Mouse (Mus musculus) midbrain, embryonic 11.5 days (tissue): ENCODE results near the gene Bloc1s2. TPM values are rescaled to one million over a fixed set of nuclear protein-coding genes. Genes with fewer than 3 reads are reported as not detected.
A peak's percentile ranks its signal among the peaks of the same experiment; 100 is the strongest.

Source experiments
- ATAC-seq: fragments of 200-750 bp; cut with Nextera tagmentation; 2 replicates; pipeline ENCODE4 v1.8.0; 2017; ENCODE audit warnings: moderate TSS enrichment, moderate library complexity; ENCODE audit not compliant: low FRiP score
- DNase-seq: peaks from one replicate; pipeline ENCODE4 v3.0.0; 2015; ENCODE audit warnings: low spot score; ENCODE audit errors: missing footprints
- H3K27ac ChIP-seq: fragments of 300-500 bp; sonication (generic); 2 replicates; pipeline ENCODE4 v1.5.1; 2014; ENCODE audit warnings: low read depth, low read length
- H3K27me3 ChIP-seq: fragments of 300-500 bp; sonication (generic); 2 replicates; pipeline ENCODE4 v1.6.1; 2014; ENCODE audit warnings: mild to moderate bottlenecking, low read length, moderate library complexity, mixed read lengths; ENCODE audit not compliant: control insufficient read depth, insufficient read depth
- H3K36me3 ChIP-seq: fragments of 300-500 bp; sonication (generic); 2 replicates; pipeline ENCODE4 v1.6.1; 2014; ENCODE audit warnings: mild to moderate bottlenecking, low read length, moderate library complexity, mixed read lengths; ENCODE audit not compliant: control insufficient read depth, insufficient read depth
- H3K4me1 ChIP-seq: fragments of 300-500 bp; sonication (generic); 2 replicates; pipeline ENCODE4 v1.6.1; 2014; ENCODE audit warnings: low read length; ENCODE audit not compliant: control insufficient read depth, insufficient read depth
- H3K4me2 ChIP-seq: fragments of 300-500 bp; sonication (generic); 2 replicates; pipeline ENCODE4 v1.6.1; 2014; ENCODE audit warnings: mild to moderate bottlenecking, moderate library complexity
- H3K4me3 ChIP-seq: fragments of 300-500 bp; sonication (generic); 2 replicates; pipeline ENCODE4 v1.5.1; 2014; ENCODE audit warnings: low read depth, low read length
- H3K9ac ChIP-seq: fragments of 300-500 bp; sonication (generic); 2 replicates; pipeline ENCODE4 v1.6.1; 2014; ENCODE audit warnings: low read length
- H3K9me3 ChIP-seq: fragments of 300-500 bp; sonication (generic); 2 replicates; pipeline ENCODE4 v1.6.1; 2016; ENCODE audit warnings: low read length; ENCODE audit not compliant: control insufficient read depth
- WGBS: fragments of 180-500 bp; shearing (Covaris S2); extraction: QIAGEN DNeasy Blood & Tissue Kit; methylation state at CpG from one replicate; pipeline ENCODE4 v1.1.7; 2014; 5-methylcytosine and 5-hydroxymethylcytosine counted together
- polyA plus RNA-seq: library from polyadenylated mRNA; unstranded; fragments of >200 nt; fragmentation: Nextera tagmentation; extraction: Ambion mirVana; gene quantifications from 2 replicates; pipeline ENCODE4 v1.2.1, GENCODE M21; 2014

The Bloc1s2 gene
- polyA plus RNA-seq, 1 experiment from 2014 or later, result 113 TPM

GRCm38 (mm10) chr19:44111706-44112105, 34.5 kb downstream of the Bloc1s2 start:
- peaks cover 6% of the 10 kb centered on the region for H3K4me1 ChIP-seq
- 58% methylated on average over 7 of the region's 7 CpGs for WGBS
- H3K4me2 ChIP-seq, result no peak overlapping the region
- H3K36me3 ChIP-seq, result peaks cover 7% of the 10 kb centered on the region
- H3K4me3 ChIP-seq, result no peak overlapping the region
- ATAC-seq, result peak; percentile 23; the same call in 1 of the 2 replicates
- DNase-seq, result no peak
- H3K27me3 ChIP-seq, result no peaks in the 10 kb centered on the region
- H3K9ac ChIP-seq, result no peak overlapping the region
- H3K27ac ChIP-seq, result no peak overlapping the region
- no peaks in the 10 kb centered on the region for H3K9me3 ChIP-seq

- Histone ChIP-seq H3K4me1 (peaks cover 10% of the 10 kb centered on the region), H3K4me3 (no peak overlapping the region), H3K27me3 (no peaks in the 10 kb centered on the region), H3K27ac (no peak overlapping the region), H3K9ac (no peak overlapping the region), H3K4me2 (no peak overlapping the region), H3K36me3 (peaks cover 7% of the 10 kb centered on the region), H3K9me3 (no peaks in the 10 kb centered on the region)
- DNase-seq (no peak), ATAC-seq (no peak)
- WGBS, result 94% methylated on average over 9 of the region's 9 CpGs
Observed at GRCm38 (mm10) chr19:44110356-44110755, 35.9 kb downstream of the Bloc1s2 start.

GRCm38 (mm10) chr19:44108996-44109395, 37.2 kb downstream of the Bloc1s2 start:
- Histone ChIP-seq H3K4me2 (no peak overlapping the region), H3K4me3 (no peak overlapping the region), H3K4me1 (peaks cover 10% of the 10 kb centered on the region), H3K27me3 (no peaks in the 10 kb centered on the region), H3K9me3 (no peaks in the 10 kb centered on the region), H3K36me3 (peaks cover 7% of the 10 kb centered on the region), H3K27ac (no peak overlapping the region), H3K9ac (no peak overlapping the region)
- no peak for ATAC-seq
- DNase-seq, result no peak

GRCm38 (mm10) chr19:44107661-44108521, 38.4 kb downstream of the Bloc1s2 start:
- Histone ChIP-seq H3K27ac (no peak overlapping the region), H3K4me3 (peak overlapping the region; percentile 93), H3K4me2 (peak overlapping the region; percentile 89), H3K27me3 (no peaks in the 10 kb centered on the region), H3K36me3 (peaks cover 5% of the 10 kb centered on the region; the same call in 1 of the 2 replicates), H3K4me1 (peaks cover 10% of the 10 kb centered on the region), H3K9ac (peak overlapping the region; percentile 92), H3K9me3 (no peaks in the 10 kb centered on the region)
- WGBS, result 32% methylated on average over 22 of the region's 22 CpGs
- DNase-seq (peak; percentile 91), ATAC-seq (peak; percentile 53)

- no peaks in the 10 kb centered on the region for H3K9me3 ChIP-seq
- ATAC-seq (peak; percentile 97), DNase-seq (peak; percentile 99)
- 1% methylated on average over 67 of the region's 67 CpGs for WGBS
- peak within 1 kb of the TSS; percentile 93 for H3K4me3 ChIP-seq
- peaks cover 10% of the 10 kb centered on the region for H3K4me1 ChIP-seq
- peak within 1 kb of the TSS; percentile 89 for H3K4me2 ChIP-seq
- H3K27me3 ChIP-seq, result no peaks in the 10 kb centered on the region
- peak within 1 kb of the TSS; percentile 92 for H3K9ac ChIP-seq
- no peak within 1 kb of the TSS for H3K27ac ChIP-seq
- peaks cover 5% of the 10 kb centered on the region; the same call in 1 of the 2 replicates for H3K36me3 ChIP-seq
Observed at GRCm38 (mm10) chr19:44106831-44107660, 39.2 kb downstream of the Bloc1s2 start, which contains the start of gene Chuk. TSS of gene Chuk (minus strand) at chr19:44107480.

GRCm38 (mm10) chr19:44104393-44104792, 41.9 kb downstream of the Bloc1s2 start:
- Histone ChIP-seq H3K27ac (no peak overlapping the region), H3K4me2 (no peak overlapping the region), H3K9ac (no peak overlapping the region), H3K4me1 (peaks cover 10% of the 10 kb centered on the region), H3K4me3 (no peak overlapping the region), H3K9me3 (no peaks in the 10 kb centered on the region), H3K36me3 (0 out of 2 replicates have a peak, but pooled peaks cover 2% of the 10 kb centered on the region), H3K27me3 (no peaks in the 10 kb centered on the region)
- DNase-seq (no peak), ATAC-seq (no peak)
- WGBS, result 100% methylated on average over 1 of the region's 1 CpGs

DNA sequence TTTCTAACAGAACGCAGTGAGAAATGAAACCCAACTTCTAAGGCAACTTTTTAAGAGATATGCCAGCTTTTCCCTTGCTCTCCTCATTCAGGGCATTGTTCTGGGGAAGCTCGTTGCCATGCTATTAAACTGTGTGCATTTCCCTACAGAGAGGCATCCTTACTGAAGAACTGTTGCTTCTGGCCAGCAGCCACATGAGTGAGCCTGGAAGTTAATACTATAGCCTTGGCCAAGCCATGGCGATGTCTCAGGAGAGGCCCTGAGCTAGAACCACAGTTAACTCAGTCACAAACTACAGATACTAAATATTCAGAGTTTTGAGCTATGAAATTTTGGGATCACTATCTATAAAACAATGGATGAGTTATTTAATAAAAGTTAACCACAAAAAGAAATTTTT, 43.2 kb downstream of the Bloc1s2 start:
- 0 out of 2 replicates have a peak, but pooled peaks cover 2% of the 10 kb centered on the region for H3K36me3 ChIP-seq
- H3K4me1 ChIP-seq, result peaks cover 8% of the 10 kb centered on the region
- 90% methylated on average over 3 of the region's 3 CpGs for WGBS
- ATAC-seq (no peak), DNase-seq (no peak)
- H3K9ac ChIP-seq, result no peak overlapping the region
- H3K4me3 ChIP-seq, result no peak overlapping the region
- H3K27me3 ChIP-seq, result no peaks in the 10 kb centered on the region
- H3K4me2 ChIP-seq, result no peak overlapping the region
- H3K27ac ChIP-seq, result no peak overlapping the region
- H3K9me3 ChIP-seq, result no peaks in the 10 kb centered on the region

DNA sequence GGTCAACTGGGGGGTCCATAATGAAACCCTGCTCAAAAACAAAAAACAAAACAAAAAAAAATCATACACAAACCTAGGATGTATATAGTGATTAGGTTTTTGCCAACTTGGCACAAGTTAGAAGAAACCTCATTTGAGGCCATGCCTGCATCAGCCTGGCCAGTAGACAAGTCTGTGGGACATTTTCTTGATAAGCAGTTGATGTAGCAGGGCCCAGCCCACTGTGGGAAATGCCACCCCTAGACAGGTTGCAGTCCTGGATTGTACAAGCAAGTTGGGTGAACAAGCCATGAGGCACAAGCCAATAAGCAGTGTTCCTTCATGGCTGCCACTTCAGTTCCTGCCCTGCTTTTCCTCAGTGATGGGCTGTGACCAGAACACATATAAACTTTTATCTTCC, 45.4 kb downstream of the Bloc1s2 start:
- ATAC-seq (no peak), DNase-seq (no peak)
- Histone ChIP-seq H3K9me3 (no peaks in the 10 kb centered on the region), H3K36me3 (peaks cover 8% of the 10 kb centered on the region; the same call in 1 of the 2 replicates), H3K27ac (no peak overlapping the region), H3K4me2 (no peak overlapping the region), H3K4me3 (no peak overlapping the region), H3K9ac (no peak overlapping the region), H3K27me3 (no peaks in the 10 kb centered on the region), H3K4me1 (no peaks in the 10 kb centered on the region)
